Mouse (Mus musculus): ENCODE measurements around the gene Fcrl6. TPM values are rescaled to one million over a fixed set of nuclear protein-coding genes. Genes with fewer than 3 reads are reported as not detected.

The Fcrl6 gene
- polyA plus RNA-seq (2014; fragmentation: Illumina TruSeq; extraction: RNeasy Lipid Tissue Mini Kit (QIAGEN cat#74804); ENCODE audit: insufficient read depth, low read depth, low replicate concordance): not detected

GRCm38 (mm10) chr1:172602326-172602725, at the start of gene Fcrl6:
Gene Fcrl6 (minus strand): TSS chr1:172602551.

GRCm38 (mm10) chr1:172632451-172633326, 30.3 kb upstream of the Fcrl6 start, which contains the start of gene Dusp23:
Gene Dusp23 (minus strand): TSS chr1:172632962.

GRCm38 (mm10) chr1:172590385-172590784, 12.0 kb downstream of the Fcrl6 start, which contains the start of gene Slamf8:
Gene Slamf8 (minus strand): TSS chr1:172590568.

GRCm38 (mm10) chr1:172555638-172556037, 46.7 kb downstream of the Fcrl6 start, which contains the start of gene Vsig8:
Gene Vsig8 (plus strand): TSS chr1:172555938.

Other genes with a start within 250 kb of the Fcrl6 start
- 4.4 TPM for gene Pigm, start 226.0 kb downstream of the Fcrl6 start, polyA plus RNA-seq (2014; fragmentation: Illumina TruSeq; extraction: RNeasy Lipid Tissue Mini Kit (QIAGEN cat#74804); ENCODE audit: insufficient read depth, low read depth, low replicate concordance)
- gene Slamf9, start 127.2 kb downstream of the Fcrl6 start, polyA plus RNA-seq (2014; fragmentation: Illumina TruSeq; extraction: RNeasy Lipid Tissue Mini Kit (QIAGEN cat#74804); ENCODE audit: insufficient read depth, low read depth, low replicate concordance): 16.0 TPM
- gene Igsf9, start 120.8 kb downstream of the Fcrl6 start, polyA plus RNA-seq (2014; fragmentation: Illumina TruSeq; extraction: RNeasy Lipid Tissue Mini Kit (QIAGEN cat#74804); ENCODE audit: insufficient read depth, low read depth, low replicate concordance): 2.1 TPM
- 544 TPM for gene Tagln2, start 102.5 kb downstream of the Fcrl6 start, polyA plus RNA-seq (2014; fragmentation: Illumina TruSeq; extraction: RNeasy Lipid Tissue Mini Kit (QIAGEN cat#74804); ENCODE audit: insufficient read depth, low read depth, low replicate concordance)
- 9.2 TPM for gene Cfap45, start 81.8 kb downstream of the Fcrl6 start, polyA plus RNA-seq (2014; fragmentation: Illumina TruSeq; extraction: RNeasy Lipid Tissue Mini Kit (QIAGEN cat#74804); ENCODE audit: insufficient read depth, low read depth, low replicate concordance)
- 0.12 TPM for gene Vsig8, start 46.6 kb downstream of the Fcrl6 start, polyA plus RNA-seq (2014; fragmentation: Illumina TruSeq; extraction: RNeasy Lipid Tissue Mini Kit (QIAGEN cat#74804); ENCODE audit: insufficient read depth, low read depth, low replicate concordance)
- gene Slamf8, start 12.0 kb downstream of the Fcrl6 start, polyA plus RNA-seq (2014; fragmentation: Illumina TruSeq; extraction: RNeasy Lipid Tissue Mini Kit (QIAGEN cat#74804); ENCODE audit: insufficient read depth, low read depth, low replicate concordance): 2.3 TPM
- gene Dusp23, start 30.4 kb upstream of the Fcrl6 start, polyA plus RNA-seq (2014; fragmentation: Illumina TruSeq; extraction: RNeasy Lipid Tissue Mini Kit (QIAGEN cat#74804); ENCODE audit: insufficient read depth, low read depth, low replicate concordance): 19.8 TPM
- gene Crp, start 95.5 kb upstream of the Fcrl6 start, polyA plus RNA-seq (2014; fragmentation: Illumina TruSeq; extraction: RNeasy Lipid Tissue Mini Kit (QIAGEN cat#74804); ENCODE audit: insufficient read depth, low read depth, low replicate concordance): not detected

All from lung, adult 10 weeks (tissue).